Mouse (Mus musculus): ENCODE measurements at regions not wholly inside any gene's neighbourhood (a gene's known extent, or its start where the extent isn't known, plus 50 kb on each side); places are given as distances from the start of the nearest gene placed in this dataset.

DNA sequence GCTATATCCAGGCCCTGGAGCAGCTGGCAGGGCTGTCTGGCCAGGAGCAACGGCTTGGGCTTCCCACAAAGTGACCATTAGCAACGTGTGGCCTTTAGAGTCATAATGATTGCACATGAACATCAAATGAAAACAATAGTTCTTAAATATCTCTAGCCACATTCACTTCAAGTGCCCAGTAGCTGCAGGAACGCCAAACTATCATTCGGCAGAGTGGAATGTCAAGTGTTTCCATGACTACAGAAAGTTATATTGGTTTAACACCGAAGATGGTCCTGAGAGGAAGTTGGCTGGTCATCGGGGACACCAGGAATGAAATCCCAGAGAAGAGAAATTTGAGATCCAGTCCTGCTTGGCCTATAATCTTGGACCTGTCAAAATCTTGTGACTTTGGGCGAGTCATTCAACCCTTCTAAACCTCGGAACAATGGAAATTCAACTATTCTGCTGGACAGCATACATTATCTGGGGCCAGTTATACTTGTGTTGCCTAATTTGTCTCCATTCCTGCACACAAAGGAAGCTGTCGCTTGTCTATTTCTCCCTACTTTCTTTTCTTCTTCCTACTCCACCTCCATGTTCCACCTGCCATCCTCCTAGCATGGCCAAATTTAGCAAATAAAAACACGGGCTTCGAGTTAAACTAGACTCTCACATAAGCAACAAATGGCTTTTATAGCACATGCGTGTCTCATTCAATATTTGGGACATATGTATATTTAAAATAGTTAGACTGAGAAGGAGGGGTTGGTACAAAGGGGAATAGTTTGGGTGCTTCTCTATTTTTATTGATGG, 886.7 kb upstream of the Fam160b2 start:
- no peak overlapping the region for H3K4me3 ChIP-seq (replicated peaks; ENCODE audit: extremely low read depth, low read depth, low read length)
- no peak for DNase-seq
- TF ChIP-seq POLR2A (IDR thresholded peaks at IDR 0.05; ENCODE audit: borderline replicate concordance, extremely low read depth, low read depth, low read length) = no peak
- 78% methylated on average over 12 of the region's 12 CpGs for WGBS
- H3K4me1 ChIP-seq (ENCODE audit: control insufficient read depth, insufficient read depth, low read length) = no peaks in the 10 kb centered on the region

DNA sequence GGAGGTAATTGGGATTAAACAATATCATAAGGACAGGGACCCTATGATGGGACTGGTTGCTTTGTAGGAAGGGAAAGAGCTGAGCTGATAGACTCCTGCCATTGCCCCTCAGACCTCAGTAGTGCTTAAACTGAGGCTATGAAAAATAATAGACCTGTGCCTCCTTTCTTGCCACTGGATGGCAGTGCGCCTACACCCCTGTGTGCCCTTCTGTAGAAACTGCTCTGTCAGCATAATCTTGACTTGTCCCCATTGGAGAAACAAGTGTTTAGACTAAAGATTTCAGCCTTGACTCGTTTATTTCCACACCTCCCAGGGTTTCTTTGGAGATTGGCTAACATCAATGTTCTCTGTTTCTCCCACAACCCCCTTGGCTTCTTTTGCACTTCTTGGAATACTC, 876.0 kb upstream of the Fam160b2 start:
- no peak for DNase-seq

DNA sequence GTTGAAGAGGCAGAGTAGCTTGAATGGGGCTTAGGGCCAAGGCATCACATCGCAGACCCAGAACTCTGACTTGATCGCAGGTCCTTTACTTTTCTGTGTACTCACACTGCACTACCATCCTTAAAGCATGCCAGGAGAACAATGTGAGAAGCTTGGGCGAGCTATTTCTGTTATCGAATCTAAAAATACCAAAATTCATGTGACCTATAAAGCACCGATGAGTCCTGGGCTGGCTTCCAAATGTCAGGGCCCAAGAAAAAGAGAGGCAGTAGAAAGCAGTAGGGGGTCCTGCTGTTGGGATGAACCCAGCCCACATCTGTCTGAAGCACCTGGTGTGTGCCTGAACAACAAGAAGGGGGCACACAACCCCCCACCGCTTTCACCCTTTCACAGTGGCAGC, 874.3 kb upstream of the Fam160b2 start:
- H3K4me1 ChIP-seq (ENCODE audit: control insufficient read depth, insufficient read depth, low read length) = no peaks in the 10 kb centered on the region
- no peak overlapping the region for H3K4me3 ChIP-seq (replicated peaks; ENCODE audit: extremely low read depth, low read depth, low read length)
- no peak for DNase-seq
- TF ChIP-seq POLR2A (IDR thresholded peaks at IDR 0.05; ENCODE audit: borderline replicate concordance, extremely low read depth, low read depth, low read length) (no peak), CTCF (IDR thresholded peaks at IDR 0.05; ENCODE audit: insufficient read depth, low read length) (no peak)
- 78% methylated on average over 6 of the region's 6 CpGs for WGBS

More for the DNA sequence above, 876.0 kb upstream of the Fam160b2 start:
- Histone ChIP-seq H3K4me1 (ENCODE audit: control insufficient read depth, insufficient read depth, low read length) (no peaks in the 10 kb centered on the region), H3K4me3 (replicated peaks; ENCODE audit: extremely low read depth, low read depth, low read length) (no peak overlapping the region)
- TF ChIP-seq POLR2A (IDR thresholded peaks at IDR 0.05; ENCODE audit: borderline replicate concordance, extremely low read depth, low read depth, low read length) (no peak), CTCF (IDR thresholded peaks at IDR 0.05; ENCODE audit: insufficient read depth, low read length) (no peak)
- WGBS = 53% methylated on average over 2 of the region's 2 CpGs

DNA sequence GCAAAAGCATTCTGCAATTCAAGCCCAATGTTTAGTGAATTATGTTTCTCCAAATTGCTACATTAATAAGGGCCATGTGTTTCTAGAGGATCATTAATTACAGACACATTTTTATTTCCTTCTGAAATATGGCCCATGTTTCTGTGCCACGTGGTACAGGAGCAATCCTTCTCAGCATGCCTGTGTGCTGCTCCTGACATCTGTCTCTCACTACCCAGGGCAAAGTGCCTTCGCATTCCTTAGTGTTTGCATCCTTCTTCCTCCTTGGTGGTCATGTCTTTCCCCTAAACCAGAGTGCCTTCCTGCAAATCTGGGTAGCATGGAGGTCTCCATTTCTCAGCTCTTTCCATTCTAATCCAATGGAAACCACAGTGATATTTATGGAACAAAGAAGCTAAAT, 832.7 kb upstream of the Fam160b2 start:
- whole genome bisulfite sequencing = 58% methylated on average over 2 of the region's 2 CpGs
- H3K4me1 ChIP-seq (ENCODE audit: control insufficient read depth, insufficient read depth, low read length) = no peaks in the 10 kb centered on the region
- no peak for DNase-seq
- no peak overlapping the region for H3K4me3 ChIP-seq (replicated peaks; ENCODE audit: extremely low read depth, low read depth, low read length)
- no peak for TF ChIP-seq POLR2A (IDR thresholded peaks at IDR 0.05; ENCODE audit: borderline replicate concordance, extremely low read depth, low read depth, low read length)
